Mouse (Mus musculus): ENCODE data around the gene Aff1.
A peak's percentile ranks its signal among the peaks of the same experiment; 100 is the strongest.

Gene Aff1

DNA sequence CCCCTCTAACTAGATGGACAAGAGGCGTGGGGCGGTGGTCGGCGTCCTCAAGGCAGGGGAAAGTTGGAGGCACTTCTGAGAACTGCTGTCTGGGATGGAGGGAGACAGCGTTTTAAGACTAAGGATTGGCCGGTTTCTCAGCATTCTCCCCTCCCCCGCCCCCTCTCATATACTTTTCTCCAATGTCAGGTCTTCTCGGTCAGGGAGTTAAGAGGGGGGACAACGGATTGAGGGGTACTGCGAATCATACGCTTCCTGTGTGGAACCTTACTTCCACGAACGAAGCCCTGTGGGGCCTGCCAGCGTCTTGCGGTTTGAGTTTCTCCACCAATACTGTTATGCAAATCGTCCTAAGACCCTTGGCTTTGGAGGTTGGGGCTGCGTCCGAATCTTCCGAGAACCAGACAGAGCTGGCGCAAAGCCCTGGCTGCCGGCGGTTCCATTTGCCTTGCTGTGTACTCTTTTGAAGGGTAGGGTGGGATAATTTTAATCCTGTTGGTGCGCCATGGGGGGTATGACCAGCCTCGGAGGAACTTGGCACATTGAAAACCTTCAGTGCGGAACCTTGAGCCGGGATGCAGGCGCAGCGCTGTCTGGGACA lies 967 bp downstream of the Aff1 start:
- peak; percentile 65 for DNase-seq (ENCODE audit: low read depth, low spot score)

DNA sequence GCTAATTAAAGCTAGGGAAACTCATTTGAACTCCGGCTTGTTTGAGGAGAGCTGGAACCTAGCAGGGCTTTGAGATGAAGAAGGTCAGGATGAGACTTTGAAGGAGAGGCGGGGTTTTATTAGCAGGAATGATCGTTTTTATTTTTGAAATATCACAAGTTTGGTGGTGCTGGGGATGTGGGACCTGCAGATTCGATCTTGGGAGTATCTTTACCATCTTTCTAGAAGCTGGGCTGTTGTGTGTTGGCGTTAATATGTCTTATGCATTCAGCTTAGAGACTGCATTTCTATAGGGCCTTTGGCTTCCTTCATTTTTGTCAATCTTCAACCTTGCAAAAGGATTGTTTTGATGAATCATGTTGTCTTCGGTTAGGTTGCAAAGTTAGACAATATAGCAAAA lies 1.9 kb downstream of the Aff1 start:
- DNase-seq (ENCODE audit: low read depth, low spot score), result no peak

DNA sequence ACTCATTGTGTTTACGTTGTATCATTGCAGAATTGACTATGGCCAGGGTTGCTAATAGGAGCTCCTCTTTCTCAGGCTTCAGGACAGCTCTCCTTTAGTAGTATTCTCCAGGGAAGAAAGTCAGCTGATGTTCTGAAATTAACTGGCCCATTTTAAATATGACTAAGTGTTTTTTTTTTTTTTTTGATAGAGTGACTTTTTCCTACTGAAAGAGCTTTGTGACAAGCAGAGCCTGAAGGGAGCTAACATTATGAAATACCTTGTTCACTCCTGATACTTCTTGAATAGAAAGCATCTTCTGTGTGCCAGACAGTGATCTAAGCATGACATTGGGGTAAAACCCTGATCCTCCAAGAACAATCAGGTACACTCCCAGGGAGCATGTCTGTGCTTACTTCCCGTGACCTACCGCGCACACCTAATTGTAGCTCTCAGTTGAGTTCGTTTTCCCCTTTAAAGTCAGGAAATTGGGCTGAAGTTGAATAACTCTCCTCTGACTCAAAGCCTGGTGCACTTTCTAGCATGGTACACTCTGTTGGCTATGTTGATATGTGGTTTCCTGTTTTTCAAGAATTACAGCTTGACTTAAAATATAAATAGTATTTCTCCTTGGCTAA lies 5.8 kb downstream of the Aff1 start:
- peak; percentile 74 for DNase-seq (ENCODE audit: low read depth, low spot score)

DNA sequence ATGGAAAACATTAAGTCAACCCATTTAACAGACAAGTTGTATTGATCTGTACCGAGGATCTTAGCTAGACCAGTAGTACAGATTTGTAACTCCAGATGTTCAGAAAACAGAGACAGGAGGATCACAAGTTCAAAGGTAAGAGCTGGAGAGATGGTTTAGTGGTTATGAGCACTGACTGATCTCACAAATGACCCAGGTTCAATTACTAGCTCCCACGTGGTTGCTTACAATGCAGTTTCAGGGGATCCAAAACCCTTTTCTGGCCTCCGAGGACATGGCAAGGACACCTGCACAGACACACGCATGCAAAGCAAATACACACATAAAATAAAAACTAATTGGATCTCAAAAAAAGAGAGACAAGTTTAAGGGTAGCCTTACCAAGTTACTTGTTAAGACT lies 6.4 kb downstream of the Aff1 start:
- no peak for DNase-seq (ENCODE audit: low read depth, low spot score)

DNA sequence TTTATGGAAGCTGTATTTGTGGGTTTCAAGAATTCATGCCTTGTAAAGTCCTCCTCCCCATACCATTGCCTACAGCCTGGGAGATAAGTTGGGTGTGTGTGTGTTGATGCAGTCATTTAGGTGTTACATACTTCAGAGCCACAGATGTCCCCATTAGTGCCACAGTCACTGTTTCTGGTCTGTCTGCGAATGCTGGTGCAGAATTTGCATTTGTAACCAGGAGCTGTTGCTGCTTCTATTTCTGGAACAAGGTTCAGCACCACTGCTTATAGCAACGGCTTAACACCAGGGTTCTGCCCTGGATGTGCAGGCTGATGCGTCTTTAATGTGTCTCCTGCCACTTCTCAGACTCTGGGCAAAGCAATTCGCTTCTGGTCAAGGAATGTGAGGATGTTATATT lies 7.4 kb downstream of the Aff1 start:
- no peak for DNase-seq (ENCODE audit: low read depth, low spot score)

DNA sequence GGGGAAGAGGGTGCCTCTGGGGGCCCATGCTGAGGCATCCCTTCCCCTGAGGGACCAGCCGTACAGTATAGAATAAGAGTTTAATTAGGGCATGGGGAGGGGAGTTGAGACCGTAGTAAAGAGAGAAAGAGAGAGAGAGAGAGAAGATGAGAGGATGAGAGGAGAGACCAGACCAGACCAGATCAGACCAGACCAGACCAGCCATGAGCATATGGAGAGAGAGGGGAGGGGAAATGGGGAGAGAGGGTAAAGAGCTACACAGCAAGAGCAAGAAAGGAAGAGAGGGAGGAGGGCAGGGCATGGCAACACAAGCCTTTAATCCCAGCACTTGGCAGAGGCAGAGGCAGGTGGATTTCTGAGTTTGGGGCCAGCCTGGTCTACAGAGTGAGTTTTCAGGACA lies 8.5 kb downstream of the Aff1 start:
- no peak for DNase-seq (ENCODE audit: low read depth, low spot score)

DNA sequence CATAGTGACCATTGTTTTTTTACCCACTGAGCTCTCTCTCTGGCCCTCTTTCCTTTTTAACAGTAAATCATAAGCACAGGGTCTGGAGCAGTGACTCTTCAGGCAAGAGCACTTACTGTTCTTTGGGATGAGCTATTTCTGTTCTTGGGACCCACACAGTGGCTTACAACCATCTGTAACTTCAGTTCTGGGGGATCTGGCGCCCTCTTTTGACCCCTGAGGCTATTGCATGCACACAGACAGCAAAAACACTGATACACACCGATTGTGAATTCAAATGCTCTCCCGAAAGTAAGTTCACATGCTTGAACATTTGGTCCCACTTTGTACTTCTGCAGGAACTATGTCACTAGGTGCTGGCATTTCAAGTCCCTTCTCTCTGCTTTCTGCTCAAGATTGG lies 9.3 kb downstream of the Aff1 start:
- DNase-seq (ENCODE audit: low read depth, low spot score), result no peak

DNA sequence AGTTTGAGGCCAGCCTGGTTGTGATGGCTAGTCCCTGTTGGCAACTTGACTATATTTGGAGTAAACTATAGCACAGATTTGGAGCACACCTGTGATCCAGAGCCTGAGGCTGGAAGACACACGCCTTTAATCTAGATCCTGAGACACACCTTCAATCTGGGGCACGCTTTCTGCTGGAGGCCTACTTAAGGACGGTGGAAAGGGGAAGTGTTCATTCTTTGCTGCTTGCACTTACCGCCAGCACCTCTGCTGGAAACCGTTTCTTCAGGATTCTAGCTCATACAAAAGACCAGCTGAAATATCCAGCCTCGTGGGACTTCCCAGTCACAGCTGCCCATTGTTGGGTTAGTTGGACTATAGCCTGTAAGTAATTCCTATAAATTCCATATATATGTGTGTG lies 10.4 kb downstream of the Aff1 start:
- no peak for DNase-seq (ENCODE audit: low read depth, low spot score)

DNA sequence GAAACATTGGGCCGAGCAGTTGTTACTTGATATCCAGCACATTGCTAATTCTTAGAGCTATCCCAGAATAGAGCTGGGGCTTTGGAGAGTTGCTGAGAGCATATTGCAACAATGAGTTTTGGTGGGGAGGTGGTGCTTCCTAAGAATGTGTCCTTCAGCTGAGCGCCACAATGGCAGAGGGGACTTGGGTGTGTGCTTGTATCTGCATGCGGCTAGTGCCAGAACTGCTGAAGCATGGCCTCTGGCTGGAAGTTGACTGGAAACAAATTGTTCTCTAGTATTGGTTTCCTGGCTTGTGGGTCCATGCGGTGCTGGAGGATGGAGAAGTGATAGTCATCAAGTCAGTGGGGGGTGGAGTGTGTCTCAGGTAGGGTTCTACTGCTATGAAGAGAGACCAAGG lies 13.2 kb downstream of the Aff1 start:
- no peak for DNase-seq (ENCODE audit: low read depth, low spot score)

DNA sequence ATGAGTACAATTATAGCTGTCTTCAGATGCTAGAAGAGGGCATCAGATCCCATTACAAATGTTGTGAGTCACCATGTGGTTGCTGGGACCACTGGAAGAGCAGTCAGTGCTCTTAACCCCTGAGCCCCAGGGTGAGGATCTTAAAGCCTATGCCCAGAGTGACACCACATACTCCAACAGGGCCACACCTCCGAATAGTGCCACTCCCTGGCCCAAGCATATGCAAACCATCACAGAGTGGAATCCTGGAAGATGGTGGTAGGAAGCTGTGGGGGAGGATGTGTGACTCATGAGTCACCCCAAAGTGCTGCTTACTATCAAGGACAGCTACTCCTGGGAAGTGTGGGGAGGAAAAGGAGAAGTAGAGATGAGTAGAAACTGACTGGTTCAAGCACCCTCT lies 13.7 kb downstream of the Aff1 start:
- peak; percentile 91 for DNase-seq (ENCODE audit: low read depth, low spot score)

DNA sequence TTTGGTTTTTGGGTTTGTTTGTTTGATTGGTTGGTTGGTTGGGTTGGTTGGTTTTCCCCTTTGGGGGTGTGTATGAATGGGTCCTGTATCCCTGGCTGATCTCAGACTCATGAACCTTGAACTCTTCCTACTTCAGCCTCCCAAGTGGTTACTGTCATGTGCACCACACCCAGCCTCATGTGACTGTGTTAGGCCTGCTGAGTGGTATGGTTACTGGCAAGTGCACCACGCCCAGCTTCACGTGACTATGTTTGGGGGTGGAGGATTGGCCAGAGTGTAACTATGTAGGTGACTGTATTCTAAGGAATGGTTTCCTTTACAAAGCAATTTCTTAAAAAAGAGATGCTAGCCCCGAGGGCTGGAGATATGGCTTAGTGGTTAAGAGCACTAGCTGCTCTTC lies 16.9 kb downstream of the Aff1 start:
- peak; percentile 63 for DNase-seq (ENCODE audit: low read depth, low spot score)

DNA sequence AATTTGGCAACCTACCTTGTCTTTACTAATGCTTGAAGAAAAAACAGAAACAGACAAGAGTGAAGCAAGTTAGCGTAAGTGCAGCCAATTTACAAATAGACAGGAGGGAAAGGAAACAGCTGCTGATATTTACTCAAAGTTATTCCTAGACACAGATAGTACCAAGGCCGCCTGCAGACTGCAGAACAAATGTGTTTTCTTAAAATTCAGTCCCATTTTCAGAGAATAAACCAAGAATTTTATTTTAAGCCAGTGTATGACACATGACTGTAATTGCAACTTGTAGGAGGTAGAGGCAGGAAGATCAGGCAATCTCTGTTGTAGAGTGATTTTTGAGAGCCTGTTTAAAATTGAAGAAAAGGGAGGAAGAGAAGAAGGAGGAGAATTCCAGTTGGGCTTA lies 19.7 kb downstream of the Aff1 start:
- DNase-seq (ENCODE audit: low read depth, low spot score), result no peak

DNA sequence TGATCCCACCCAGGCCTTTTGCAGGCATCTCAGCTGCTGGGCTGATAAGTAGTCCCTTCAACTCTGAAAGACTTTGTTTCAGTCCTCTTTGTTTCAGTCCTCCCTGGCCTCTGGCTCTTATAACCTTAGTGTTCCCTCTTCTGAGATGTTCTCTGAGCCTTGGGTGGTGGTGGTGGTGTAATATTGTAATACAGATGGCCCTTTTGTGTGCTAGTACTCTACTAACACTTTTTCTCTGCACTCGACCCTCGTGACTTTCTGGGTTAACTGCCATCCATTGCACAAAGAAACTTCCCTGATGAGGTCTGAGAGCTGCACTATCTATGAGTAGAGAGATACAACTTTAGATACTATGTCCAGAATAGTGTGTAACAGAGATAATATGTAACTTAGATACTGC lies 21.2 kb downstream of the Aff1 start:
- no peak for DNase-seq (ENCODE audit: low read depth, low spot score)

DNA sequence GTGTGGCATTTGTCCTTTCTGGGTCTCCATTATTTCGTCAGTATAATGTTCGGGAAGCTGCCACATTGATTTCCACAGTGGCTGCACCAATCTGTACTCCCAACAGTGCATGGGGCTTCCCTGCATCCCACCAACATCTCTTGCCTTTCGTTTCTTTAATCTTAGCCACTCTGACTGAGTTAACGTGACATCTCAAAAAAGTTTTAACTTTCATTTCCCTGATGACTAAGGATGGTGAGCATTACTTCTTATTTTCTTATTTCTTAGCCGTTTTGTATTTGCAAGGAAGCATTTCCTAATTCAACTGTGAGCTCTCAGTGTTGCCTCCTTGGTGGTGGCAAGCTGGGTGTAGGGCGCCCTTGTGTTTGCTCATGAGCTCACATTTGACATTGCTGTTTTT lies 22.8 kb downstream of the Aff1 start:
- DNase-seq (ENCODE audit: low read depth, low spot score), result no peak

DNA sequence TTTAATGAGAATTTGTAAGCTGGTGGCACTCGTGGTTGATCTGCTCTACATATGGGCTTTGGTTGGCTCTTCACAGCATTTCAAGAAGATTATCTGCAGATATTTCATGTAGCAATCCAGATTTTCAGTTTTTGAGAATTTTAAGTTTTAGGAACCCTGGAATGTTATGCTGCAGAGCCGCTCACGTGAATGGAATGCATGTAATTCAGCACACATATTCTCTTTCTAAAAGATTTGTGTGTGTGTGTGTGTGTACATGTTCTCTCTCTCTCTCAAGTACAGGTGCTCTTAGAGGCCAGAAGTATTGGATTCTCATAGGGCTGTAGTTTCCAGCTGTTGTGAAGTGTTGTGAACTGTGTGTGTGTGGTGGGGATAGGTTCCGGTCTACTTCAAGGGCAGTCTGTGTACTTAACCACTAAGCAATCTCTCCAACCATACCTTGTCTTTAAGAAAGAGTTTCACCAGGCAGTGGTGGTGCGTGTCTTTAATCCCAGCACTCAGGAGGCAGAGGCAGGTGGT lies 24.7 kb downstream of the Aff1 start:
- peak; percentile 74 for DNase-seq (ENCODE audit: low read depth, low spot score)

DNA sequence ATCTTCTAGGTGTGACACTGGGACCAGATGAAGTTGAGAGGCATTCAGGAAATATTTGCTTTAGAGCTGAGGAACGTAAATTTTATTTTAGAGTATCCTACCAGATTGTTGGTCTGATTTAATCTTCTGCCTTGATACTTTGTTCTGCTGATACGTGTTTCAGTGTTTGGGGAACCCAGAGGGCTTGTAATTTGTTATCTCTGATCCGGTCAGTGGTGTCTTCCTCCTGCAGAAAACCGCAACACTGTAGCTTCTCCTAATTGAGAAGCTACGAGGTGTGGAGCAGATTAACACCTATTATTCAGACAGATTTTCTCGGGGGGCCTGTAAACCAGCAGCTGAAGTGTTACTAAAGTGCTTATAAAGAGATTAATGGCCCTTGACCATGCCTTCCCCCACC lies 27.0 kb downstream of the Aff1 start:
- no peak for DNase-seq (ENCODE audit: low read depth, low spot score)

DNA sequence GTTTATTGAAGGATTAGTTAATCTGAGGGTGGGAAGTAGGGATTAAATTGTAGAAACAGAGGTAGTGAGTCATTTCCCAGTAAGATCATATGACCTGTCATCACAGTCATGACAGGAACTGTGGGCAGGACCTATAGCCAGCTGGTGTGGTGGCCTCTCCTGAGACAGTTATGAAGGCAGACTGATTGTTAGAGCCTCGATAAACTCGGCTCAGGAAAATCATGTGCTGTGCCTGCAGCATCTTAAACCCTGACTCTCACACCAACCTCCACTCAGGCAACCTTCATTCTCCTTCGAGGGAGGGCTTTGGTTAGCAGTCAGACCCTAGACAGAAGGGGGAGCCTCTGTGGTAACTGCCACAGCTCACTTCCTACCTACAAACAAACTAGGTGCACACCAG lies 27.7 kb downstream of the Aff1 start:
- DNase-seq (ENCODE audit: low read depth, low spot score), result peak; percentile 77

DNA sequence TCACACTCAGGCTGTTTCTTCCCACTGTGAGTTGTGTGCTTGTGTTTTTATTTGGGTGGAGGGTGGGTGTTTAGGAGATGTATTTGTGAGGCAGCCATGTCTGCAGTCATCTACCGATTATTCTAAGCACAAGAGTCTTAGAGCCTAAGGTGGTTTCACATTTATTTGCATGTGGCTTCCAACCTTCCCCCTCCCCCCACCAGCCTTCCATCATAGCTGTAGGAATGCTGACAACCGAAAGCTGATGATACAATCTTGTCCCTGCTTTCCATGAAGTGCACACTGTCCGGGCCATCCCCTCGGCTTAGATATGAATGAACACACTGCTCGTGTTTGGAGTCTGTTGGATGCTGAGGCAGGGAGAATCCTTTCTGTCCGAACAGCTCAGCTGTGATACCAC lies 28.8 kb downstream of the Aff1 start:
- no peak for DNase-seq (ENCODE audit: low read depth, low spot score)

DNA sequence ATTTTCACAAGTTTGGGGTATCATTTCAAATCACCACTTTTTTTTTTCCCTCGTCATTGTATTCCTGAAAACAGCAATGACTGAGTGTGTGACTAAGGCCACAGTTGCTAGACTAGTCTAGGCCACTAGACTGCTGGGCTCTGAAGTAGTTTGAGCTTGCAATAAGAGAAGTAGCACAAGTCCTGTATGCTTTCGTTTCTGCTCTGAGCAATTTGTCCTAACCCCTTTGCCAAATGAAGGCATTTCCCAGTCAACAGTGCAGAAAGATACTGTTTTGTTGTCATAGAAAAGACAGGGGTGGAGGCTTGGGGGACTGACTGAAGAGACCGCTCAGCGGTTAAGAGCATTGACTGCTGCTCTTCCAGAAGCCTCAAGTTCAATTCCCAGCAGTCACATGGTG lies 29.3 kb downstream of the Aff1 start:
- DNase-seq (ENCODE audit: low read depth, low spot score), result no peak

DNA sequence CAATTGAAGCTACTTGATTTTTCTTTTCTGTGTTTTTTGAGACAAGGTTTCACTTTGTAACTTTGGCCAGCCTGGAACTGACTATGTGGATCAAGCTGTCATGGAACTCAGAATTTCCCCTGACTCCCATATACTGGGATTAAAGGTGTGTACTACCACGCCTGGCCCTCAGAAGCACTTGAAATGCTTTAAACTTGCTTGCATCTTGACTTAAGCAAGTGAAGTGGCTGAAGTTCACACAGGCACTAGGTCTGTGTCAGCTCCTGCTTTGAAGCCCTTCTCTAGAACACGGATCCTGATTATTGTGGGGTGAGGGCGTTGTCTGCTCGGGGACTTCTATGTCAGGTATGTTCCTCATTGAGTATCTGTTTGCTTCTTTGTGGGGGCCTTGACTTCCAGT lies 30.5 kb downstream of the Aff1 start:
- DNase-seq (ENCODE audit: low read depth, low spot score), result no peak

DNA sequence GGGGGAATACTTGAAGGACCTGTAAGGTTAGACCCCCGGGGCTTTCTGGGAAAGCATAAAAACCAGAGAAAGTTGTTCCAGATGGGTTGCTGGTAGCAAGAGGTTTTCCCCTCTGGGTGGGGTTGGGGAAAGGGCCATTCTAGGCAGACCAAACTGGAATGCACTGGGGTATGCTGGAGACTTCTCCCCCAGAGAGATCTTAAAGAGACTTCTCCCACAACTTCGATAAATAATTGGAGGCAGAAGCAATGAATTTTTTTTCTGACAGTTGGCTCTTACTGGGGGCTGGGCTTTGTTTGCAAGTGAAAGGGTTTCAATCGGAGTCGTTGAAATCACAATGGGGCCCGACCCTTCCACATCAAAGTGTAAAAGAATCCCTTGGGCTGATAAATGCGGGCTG lies 32.2 kb downstream of the Aff1 start:
- DNase-seq (ENCODE audit: low read depth, low spot score), result no peak

DNA sequence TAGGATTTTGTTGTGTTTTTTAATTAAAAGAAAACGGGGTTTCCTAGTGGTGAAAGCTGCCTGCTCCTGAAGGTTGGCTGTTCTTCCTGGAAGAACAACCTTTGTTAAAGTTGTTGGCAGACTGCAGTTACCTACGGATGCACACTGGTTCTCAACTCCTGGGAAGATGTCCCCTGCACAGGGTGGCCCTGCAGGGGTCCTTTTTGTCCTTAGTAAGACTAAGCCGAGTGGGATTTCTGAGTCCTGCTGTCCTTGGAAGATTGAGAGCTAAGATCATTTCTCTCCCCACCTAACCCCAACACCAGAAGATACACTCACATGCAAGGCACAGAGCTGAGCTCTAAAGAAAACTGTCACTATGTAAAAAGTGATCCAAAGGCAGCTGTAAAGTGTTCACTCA lies 32.6 kb downstream of the Aff1 start:
- no peak for DNase-seq (ENCODE audit: low read depth, low spot score)

DNA sequence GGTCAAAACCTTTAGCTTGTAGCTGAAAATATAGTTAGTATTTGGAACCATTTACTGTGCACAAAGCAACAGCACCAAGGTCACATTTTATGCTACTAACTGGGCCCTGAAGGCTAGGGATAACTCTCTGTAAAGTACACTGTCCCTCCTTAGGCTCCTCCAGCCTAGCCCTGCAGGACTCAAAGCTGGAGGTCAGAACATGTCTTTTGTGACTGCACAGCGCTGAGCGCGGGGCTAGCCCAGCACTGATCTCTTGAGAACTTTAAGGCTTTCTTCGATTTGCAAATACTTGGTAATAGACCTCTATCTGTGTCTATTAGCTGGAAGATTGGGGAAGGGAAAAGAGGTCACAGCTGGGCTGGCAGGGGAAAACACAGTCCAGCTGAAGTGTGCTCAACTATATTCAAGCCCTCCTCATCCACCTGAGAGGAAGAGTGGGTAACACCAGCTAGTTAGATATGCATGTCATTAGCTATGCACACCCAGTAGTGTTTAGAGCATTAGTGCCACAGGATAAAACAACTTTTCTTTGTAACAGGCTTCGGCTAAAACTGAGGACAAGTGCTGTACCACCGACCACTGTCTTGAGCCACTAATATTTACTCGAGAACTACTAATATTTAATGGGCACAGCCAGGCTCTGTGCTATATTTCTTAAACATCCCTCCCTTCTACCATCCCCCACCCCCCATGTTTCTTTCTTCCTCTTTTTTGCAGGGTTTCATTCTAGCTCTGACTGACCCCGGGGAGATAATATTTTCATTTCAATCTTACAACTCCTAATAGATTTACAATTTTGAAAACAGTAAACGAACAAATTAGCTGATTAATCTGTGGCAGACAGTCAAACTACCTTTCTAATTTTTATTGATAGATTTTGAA lies 33.3 kb downstream of the Aff1 start:
- DNase-seq (ENCODE audit: low read depth, low spot score), result no peak

Data from 3T3-L1 (cell line).